Mouse (Mus musculus): ENCODE results near the gene Gm42906. TPM values are rescaled to one million over a fixed set of nuclear protein-coding genes. Genes with fewer than 3 reads are reported as not detected.
A peak's percentile ranks its signal among the peaks of the same experiment; 100 is the strongest.

Gene Gm42906
- polyA plus RNA-seq, 1 experiment from 2014 or later: not detected

- no peak overlapping the region for H3K9ac ChIP-seq (replicated peaks; ENCODE audit: low read depth, low read length)
- no peak overlapping the region for H3K4me3 ChIP-seq (ENCODE audit: low read depth, low read length)
- H3K27ac ChIP-seq (ENCODE audit: low read depth, low read length): no peak overlapping the region
- no peaks in the 10 kb centered on the region for H3K36me3 ChIP-seq (ENCODE audit: control insufficient read depth, insufficient read depth, low read length)
- no peak overlapping the region for H3K4me2 ChIP-seq (ENCODE audit: low read depth, low read length)
- no peak for ATAC-seq (ENCODE audit: low read depth)
- 82% methylated on average over 10 of the region's 10 CpGs for WGBS
- no peaks in the 10 kb centered on the region for H3K9me3 ChIP-seq (ENCODE audit: control insufficient read depth, low read length)
- no peaks in the 10 kb centered on the region for H3K27me3 ChIP-seq (ENCODE audit: control insufficient read depth, insufficient read depth, low read length)
- no peaks in the 10 kb centered on the region for H3K4me1 ChIP-seq (ENCODE audit: control insufficient read depth, insufficient read depth, low read length)
These were observed 322.6 kb downstream of the Gm42906 start for GRCm38 (mm10) chr5:151105054-151105971.

GRCm38 (mm10) chr5:151104354-151105053 lies 323.5 kb downstream of the Gm42906 start:
- WGBS: 63% methylated on average over 9 of the region's 9 CpGs
- Histone ChIP-seq H3K36me3 (ENCODE audit: control insufficient read depth, insufficient read depth, low read length) (no peaks in the 10 kb centered on the region), H3K27me3 (ENCODE audit: control insufficient read depth, insufficient read depth, low read length) (no peaks in the 10 kb centered on the region), H3K9me3 (ENCODE audit: control insufficient read depth, low read length) (no peaks in the 10 kb centered on the region), H3K9ac (replicated peaks; ENCODE audit: low read depth, low read length) (no peak overlapping the region), H3K4me3 (ENCODE audit: low read depth, low read length) (no peak overlapping the region), H3K4me2 (ENCODE audit: low read depth, low read length) (no peak overlapping the region), H3K4me1 (ENCODE audit: control insufficient read depth, insufficient read depth, low read length) (no peaks in the 10 kb centered on the region), H3K27ac (ENCODE audit: low read depth, low read length) (no peak overlapping the region)
- peak; percentile 51; the same call in 1 of the 2 replicates for ATAC-seq (ENCODE audit: low read depth)

GRCm38 (mm10) chr5:151103284-151103683 lies 324.7 kb downstream of the Gm42906 start:
- H3K4me3 ChIP-seq (ENCODE audit: low read depth, low read length): no peak overlapping the region
- no peaks in the 10 kb centered on the region for H3K36me3 ChIP-seq (ENCODE audit: control insufficient read depth, insufficient read depth, low read length)
- WGBS: 85% methylated on average over 4 of the region's 4 CpGs
- H3K27ac ChIP-seq (ENCODE audit: low read depth, low read length): no peak overlapping the region
- H3K9me3 ChIP-seq (ENCODE audit: control insufficient read depth, low read length): no peaks in the 10 kb centered on the region
- H3K27me3 ChIP-seq (ENCODE audit: control insufficient read depth, insufficient read depth, low read length): no peaks in the 10 kb centered on the region
- H3K9ac ChIP-seq (replicated peaks; ENCODE audit: low read depth, low read length): no peak overlapping the region
- H3K4me1 ChIP-seq (ENCODE audit: control insufficient read depth, insufficient read depth, low read length): no peaks in the 10 kb centered on the region
- ATAC-seq (ENCODE audit: low read depth): no peak
- no peak overlapping the region for H3K4me2 ChIP-seq (ENCODE audit: low read depth, low read length)

- Histone ChIP-seq H3K36me3 (ENCODE audit: control insufficient read depth, insufficient read depth, low read length) (no peaks in the 10 kb centered on the region), H3K9me3 (ENCODE audit: control insufficient read depth, low read length) (no peaks in the 10 kb centered on the region), H3K27ac (ENCODE audit: low read depth, low read length) (no peak overlapping the region), H3K4me2 (ENCODE audit: low read depth, low read length) (no peak overlapping the region), H3K4me3 (ENCODE audit: low read depth, low read length) (no peak overlapping the region), H3K27me3 (ENCODE audit: control insufficient read depth, insufficient read depth, low read length) (no peaks in the 10 kb centered on the region), H3K4me1 (ENCODE audit: control insufficient read depth, insufficient read depth, low read length) (no peaks in the 10 kb centered on the region), H3K9ac (replicated peaks; ENCODE audit: low read depth, low read length) (no peak overlapping the region)
- WGBS: 44% methylated on average over 2 of the region's 2 CpGs
- ATAC-seq (ENCODE audit: low read depth): no peak
These were observed 325.7 kb downstream of the Gm42906 start for GRCm38 (mm10) chr5:151102262-151102661.

GRCm38 (mm10) chr5:151096012-151096411 lies 332.0 kb downstream of the Gm42906 start:
- H3K36me3 ChIP-seq (ENCODE audit: control insufficient read depth, insufficient read depth, low read length): no peaks in the 10 kb centered on the region
- no peak overlapping the region for H3K9ac ChIP-seq (replicated peaks; ENCODE audit: low read depth, low read length)
- H3K9me3 ChIP-seq (ENCODE audit: control insufficient read depth, low read length): no peaks in the 10 kb centered on the region
- ATAC-seq (ENCODE audit: low read depth): no peak
- H3K27me3 ChIP-seq (ENCODE audit: control insufficient read depth, insufficient read depth, low read length): no peaks in the 10 kb centered on the region
- H3K4me2 ChIP-seq (ENCODE audit: low read depth, low read length): no peak overlapping the region
- H3K4me1 ChIP-seq (ENCODE audit: control insufficient read depth, insufficient read depth, low read length): no peaks in the 10 kb centered on the region
- WGBS: 79% methylated on average over 6 of the region's 6 CpGs
- H3K27ac ChIP-seq (ENCODE audit: low read depth, low read length): no peak overlapping the region
- H3K4me3 ChIP-seq (ENCODE audit: low read depth, low read length): no peak overlapping the region

- ATAC-seq (ENCODE audit: low read depth): no peak
- Histone ChIP-seq H3K9ac (replicated peaks; ENCODE audit: low read depth, low read length) (no peak overlapping the region), H3K4me1 (ENCODE audit: control insufficient read depth, insufficient read depth, low read length) (0 out of 2 replicates have a peak, but pooled peaks cover 2% of the 10 kb centered on the region), H3K27ac (ENCODE audit: low read depth, low read length) (no peak overlapping the region), H3K36me3 (ENCODE audit: control insufficient read depth, insufficient read depth, low read length) (no peaks in the 10 kb centered on the region), H3K9me3 (ENCODE audit: control insufficient read depth, low read length) (no peaks in the 10 kb centered on the region), H3K4me3 (ENCODE audit: low read depth, low read length) (no peak overlapping the region), H3K4me2 (ENCODE audit: low read depth, low read length) (no peak overlapping the region), H3K27me3 (ENCODE audit: control insufficient read depth, insufficient read depth, low read length) (no peaks in the 10 kb centered on the region)
- WGBS: 72% methylated on average over 3 of the region's 3 CpGs
These were observed 334.9 kb downstream of the Gm42906 start for GRCm38 (mm10) chr5:151092886-151093665.

GRCm38 (mm10) chr5:151090996-151091395 lies 337.0 kb downstream of the Gm42906 start:
- no peaks in the 10 kb centered on the region for H3K36me3 ChIP-seq (ENCODE audit: control insufficient read depth, insufficient read depth, low read length)
- no peak overlapping the region for H3K27ac ChIP-seq (ENCODE audit: low read depth, low read length)
- H3K4me2 ChIP-seq (ENCODE audit: low read depth, low read length): no peak overlapping the region
- H3K9ac ChIP-seq (replicated peaks; ENCODE audit: low read depth, low read length): no peak overlapping the region
- H3K4me1 ChIP-seq (ENCODE audit: control insufficient read depth, insufficient read depth, low read length): 0 out of 2 replicates have a peak, but pooled peaks cover 2% of the 10 kb centered on the region
- WGBS: 95% methylated on average over 6 of the region's 6 CpGs
- H3K27me3 ChIP-seq (ENCODE audit: control insufficient read depth, insufficient read depth, low read length): no peaks in the 10 kb centered on the region
- no peaks in the 10 kb centered on the region for H3K9me3 ChIP-seq (ENCODE audit: control insufficient read depth, low read length)
- no peak for ATAC-seq (ENCODE audit: low read depth)
- H3K4me3 ChIP-seq (ENCODE audit: low read depth, low read length): no peak overlapping the region

- Histone ChIP-seq H3K27ac (ENCODE audit: low read depth, low read length) (no peak overlapping the region), H3K4me2 (ENCODE audit: low read depth, low read length) (no peak overlapping the region), H3K9ac (replicated peaks; ENCODE audit: low read depth, low read length) (no peak overlapping the region), H3K9me3 (ENCODE audit: control insufficient read depth, low read length) (no peaks in the 10 kb centered on the region), H3K36me3 (ENCODE audit: control insufficient read depth, insufficient read depth, low read length) (no peaks in the 10 kb centered on the region), H3K4me3 (ENCODE audit: low read depth, low read length) (no peak overlapping the region), H3K27me3 (ENCODE audit: control insufficient read depth, insufficient read depth, low read length) (no peaks in the 10 kb centered on the region), H3K4me1 (ENCODE audit: control insufficient read depth, insufficient read depth, low read length) (0 out of 2 replicates have a peak, but pooled peaks cover 2% of the 10 kb centered on the region)
- no peak for ATAC-seq (ENCODE audit: low read depth)
- WGBS: 36% methylated on average over 6 of the region's 6 CpGs
These were observed 338.8 kb downstream of the Gm42906 start for GRCm38 (mm10) chr5:151089201-151089600.

Measured in neural tube, embryonic 14.5 days (tissue).